ENCODE assay signal across 12 mouse cellular contexts in genomic region chr16:76821261-76821660, GRCm38 (mm10).
"Had no signal": no experiment of that assay in that cellular context is flagged by ENCODE, and none has a peak within 500 bp of the region (broad histone marks: within the 10 kb centered on the region; RNA-seq: fewer than 3 reads in every experiment).

No protein-coding gene starts in this region.

- DNase-seq: retina, postnatal 1 day; right cerebral cortex, adult 18-20 months; right cerebral cortex, postnatal 14 days; right cerebral cortex, postnatal 25 days; right cerebral cortex, postnatal 4 days; spleen, adult 18-20 months; thymus, adult 18-20 months; thymus, adult 2 months; thymus, postnatal 14 days; thymus, postnatal 25 days; thymus, postnatal 36 days; thymus, postnatal 4 days had no signal
